Mouse (Mus musculus) limb, embryonic 12.5 days (tissue): ENCODE results near the gene Mboat2. TPM values are rescaled to one million over a fixed set of nuclear protein-coding genes. Genes with fewer than 3 reads are reported as not detected.

Experiments used
- ATAC-seq: fragments of 200-750 bp; cut with Nextera tagmentation; 2 replicates; pipeline ENCODE4 v1.8.0; 2017; ENCODE audit warnings: low read depth, moderate TSS enrichment; ENCODE audit not compliant: insufficient number of reproducible peaks, insufficient read depth, low FRiP score, low TSS enrichment
- H3K27ac ChIP-seq: fragments of 300-500 bp; sonication (generic); 2 replicates; pipeline ENCODE4 v1.5.1; 2016; ENCODE audit warnings: mild to moderate bottlenecking, moderate library complexity
- H3K27me3 ChIP-seq: fragments of 300-500 bp; sonication (generic); 2 replicates; pipeline ENCODE4 v1.6.1; 2016; ENCODE audit warnings: mild to moderate bottlenecking, moderate library complexity
- H3K36me3 ChIP-seq: fragments of 300-500 bp; sonication (generic); 2 replicates; pipeline ENCODE4 v1.6.1; 2016; ENCODE audit warnings: mild to moderate bottlenecking, moderate library complexity
- H3K4me1 ChIP-seq: fragments of 300-500 bp; sonication (generic); replicated peaks from 2 replicates; pipeline ENCODE4 v1.6.1; 2016
- H3K4me2 ChIP-seq: fragments of 300-500 bp; sonication (generic); 2 replicates; pipeline ENCODE4 v1.6.1; 2016; ENCODE audit warnings: mild to moderate bottlenecking, moderate library complexity
- H3K4me3 ChIP-seq: fragments of 300-500 bp; sonication (generic); replicated peaks from 2 replicates; pipeline ENCODE4 v1.5.1; 2016; ENCODE audit warnings: mild to moderate bottlenecking
- H3K9ac ChIP-seq: fragments of 300-500 bp; sonication (generic); replicated peaks from 2 replicates; pipeline ENCODE4 v1.6.1; 2016; ENCODE audit warnings: mild to moderate bottlenecking, moderate library complexity
- H3K9me3 ChIP-seq: fragments of 300-500 bp; sonication (generic); 2 replicates; pipeline ENCODE4 v1.6.1; 2016; ENCODE audit warnings: mild to moderate bottlenecking, moderate library complexity
- WGBS: fragments of 180-500 bp; shearing (Covaris S2); methylation state at CpG from one replicate; pipeline ENCODE4 v1.1.7; 2016; 5-methylcytosine and 5-hydroxymethylcytosine counted together
- polyA plus RNA-seq: library from polyadenylated mRNA; unstranded; fragments of >200 nt; fragmentation: Nextera tagmentation; extraction: Ambion mirVana; gene quantifications from 2 replicates; pipeline ENCODE4 v1.2.1, GENCODE M21; 2016

Gene Mboat2
- polyA plus RNA-seq, 1 experiment from 2014 or later, result 59.1 TPM

GRCm38 (mm10) chr12:24902736-24903135, 72.1 kb downstream of the Mboat2 start:
- no peak overlapping the region for H3K4me2 ChIP-seq
- H3K4me1 ChIP-seq, result peaks cover 12% of the 10 kb centered on the region
- H3K27ac ChIP-seq, result no peak overlapping the region
- ATAC-seq, result no peak
- WGBS, result 94% methylated on average over 5 of the region's 5 CpGs
- no peaks in the 10 kb centered on the region for H3K9me3 ChIP-seq
- H3K4me3 ChIP-seq, result no peak overlapping the region
- no peaks in the 10 kb centered on the region for H3K27me3 ChIP-seq
- no peak overlapping the region for H3K9ac ChIP-seq
- H3K36me3 ChIP-seq, result peaks cover 55% of the 10 kb centered on the region

GRCm38 (mm10) chr12:24907894-24908293, 77.2 kb downstream of the Mboat2 start:
- Histone ChIP-seq H3K27me3 (no peaks in the 10 kb centered on the region), H3K9me3 (no peaks in the 10 kb centered on the region), H3K4me1 (peaks cover 18% of the 10 kb centered on the region), H3K36me3 (peaks cover 40% of the 10 kb centered on the region), H3K9ac (no peak overlapping the region), H3K4me2 (no peak overlapping the region), H3K4me3 (no peak overlapping the region), H3K27ac (no peak overlapping the region)
- no peak for ATAC-seq
- 79% methylated on average over 2 of the region's 2 CpGs for WGBS

- no peak for ATAC-seq
- Histone ChIP-seq H3K9ac (no peak overlapping the region), H3K4me2 (no peak overlapping the region), H3K4me1 (peaks cover 23% of the 10 kb centered on the region), H3K9me3 (no peaks in the 10 kb centered on the region), H3K27ac (no peak overlapping the region), H3K36me3 (peaks cover 41% of the 10 kb centered on the region; the same call in 1 of the 2 replicates), H3K4me3 (no peak overlapping the region), H3K27me3 (no peaks in the 10 kb centered on the region)
- 95% methylated on average over 7 of the region's 7 CpGs for WGBS
These were observed 79.0 kb downstream of the Mboat2 start for GRCm38 (mm10) chr12:24909679-24910078.

GRCm38 (mm10) chr12:24912174-24912573, 81.5 kb downstream of the Mboat2 start:
- no peak overlapping the region for H3K4me2 ChIP-seq
- no peak overlapping the region for H3K9ac ChIP-seq
- no peaks in the 10 kb centered on the region for H3K9me3 ChIP-seq
- no peak overlapping the region for H3K4me3 ChIP-seq
- ATAC-seq, result no peak
- H3K36me3 ChIP-seq, result peaks cover 55% of the 10 kb centered on the region
- WGBS, result 47% methylated on average over 6 of the region's 6 CpGs
- peaks cover 19% of the 10 kb centered on the region for H3K4me1 ChIP-seq
- H3K27ac ChIP-seq, result peak overlapping the region; percentile 42
- H3K27me3 ChIP-seq, result no peaks in the 10 kb centered on the region

- Histone ChIP-seq H3K4me2 (no peak overlapping the region), H3K9me3 (no peaks in the 10 kb centered on the region), H3K27me3 (no peaks in the 10 kb centered on the region), H3K4me3 (no peak overlapping the region), H3K4me1 (peaks cover 19% of the 10 kb centered on the region), H3K36me3 (peaks cover 55% of the 10 kb centered on the region), H3K27ac (peak overlapping the region; percentile 42), H3K9ac (no peak overlapping the region)
- 18% methylated on average over 1 of the region's 1 CpGs for WGBS
- no peak for ATAC-seq
These were observed 82.2 kb downstream of the Mboat2 start for GRCm38 (mm10) chr12:24912876-24913275.

GRCm38 (mm10) chr12:24918575-24919262, 88.0 kb downstream of the Mboat2 start:
- no peak overlapping the region for H3K4me3 ChIP-seq
- H3K27me3 ChIP-seq, result no peaks in the 10 kb centered on the region
- ATAC-seq, result no peak
- H3K36me3 ChIP-seq, result peaks cover 45% of the 10 kb centered on the region
- no peaks in the 10 kb centered on the region for H3K4me1 ChIP-seq
- no peak overlapping the region for H3K27ac ChIP-seq
- 86% methylated on average over 12 of the region's 12 CpGs for WGBS
- H3K4me2 ChIP-seq, result no peak overlapping the region
- no peaks in the 10 kb centered on the region for H3K9me3 ChIP-seq
- no peak overlapping the region for H3K9ac ChIP-seq

- 71% methylated on average over 1 of the region's 1 CpGs for WGBS
These were observed 90.2 kb downstream of the Mboat2 start for GRCm38 (mm10) chr12:24920861-24921260.

GRCm38 (mm10) chr12:24924003-24924402, 93.3 kb downstream of the Mboat2 start:
- Histone ChIP-seq H3K4me2 (no peak overlapping the region), H3K36me3 (peaks cover 21% of the 10 kb centered on the region), H3K4me1 (peaks cover 8% of the 10 kb centered on the region; the same call in 1 of the 2 replicates), H3K4me3 (no peak overlapping the region), H3K9me3 (no peaks in the 10 kb centered on the region), H3K27ac (no peak overlapping the region), H3K9ac (no peak overlapping the region), H3K27me3 (no peaks in the 10 kb centered on the region)
- no peak for ATAC-seq
- WGBS, result 87% methylated on average over 4 of the region's 4 CpGs

More at GRCm38 (mm10) chr12:24920861-24921260, 90.2 kb downstream of the Mboat2 start:
- H3K36me3 ChIP-seq, result peaks cover 40% of the 10 kb centered on the region
- ATAC-seq, result no peak
- H3K27ac ChIP-seq, result no peak overlapping the region
- H3K9me3 ChIP-seq, result no peaks in the 10 kb centered on the region
- 0 out of 2 replicates have a peak, but pooled peaks cover 3% of the 10 kb centered on the region for H3K4me1 ChIP-seq
- no peak overlapping the region for H3K9ac ChIP-seq
- H3K4me3 ChIP-seq, result no peak overlapping the region
- H3K27me3 ChIP-seq, result no peaks in the 10 kb centered on the region
- no peak overlapping the region for H3K4me2 ChIP-seq

- Histone ChIP-seq H3K9ac (no peak overlapping the region), H3K9me3 (no peaks in the 10 kb centered on the region), H3K4me3 (no peak overlapping the region), H3K4me2 (no peak overlapping the region), H3K36me3 (peaks cover 31% of the 10 kb centered on the region), H3K27me3 (no peaks in the 10 kb centered on the region), H3K27ac (no peak overlapping the region), H3K4me1 (peaks cover 9% of the 10 kb centered on the region; the same call in 1 of the 2 replicates)
- ATAC-seq, result no peak
- 81% methylated on average over 5 of the region's 5 CpGs for WGBS
These were observed 94.6 kb downstream of the Mboat2 start for GRCm38 (mm10) chr12:24925276-24925675.

- 48% methylated on average over 4 of the region's 4 CpGs for WGBS
- Histone ChIP-seq H3K27ac (no peak overlapping the region), H3K4me1 (peaks cover 9% of the 10 kb centered on the region; the same call in 1 of the 2 replicates), H3K9me3 (no peaks in the 10 kb centered on the region), H3K9ac (no peak overlapping the region), H3K27me3 (no peaks in the 10 kb centered on the region), H3K4me2 (no peak overlapping the region), H3K4me3 (no peak overlapping the region), H3K36me3 (peaks cover 31% of the 10 kb centered on the region)
- ATAC-seq, result no peak
These were observed 95.0 kb downstream of the Mboat2 start for GRCm38 (mm10) chr12:24925684-24926083.

GRCm38 (mm10) chr12:24928051-24928748, 97.5 kb downstream of the Mboat2 start:
- Histone ChIP-seq H3K4me3 (no peak overlapping the region), H3K4me1 (peaks cover 9% of the 10 kb centered on the region; the same call in 1 of the 2 replicates), H3K36me3 (peaks cover 36% of the 10 kb centered on the region), H3K27ac (0 out of 2 replicates have a peak overlapping the region, but pooled peaks have one; percentile 56), H3K9ac (no peak overlapping the region), H3K9me3 (no peaks in the 10 kb centered on the region), H3K4me2 (no peak overlapping the region), H3K27me3 (no peaks in the 10 kb centered on the region)
- ATAC-seq, result no peak
- 72% methylated on average over 18 of the region's 18 CpGs for WGBS
